Mouse (Mus musculus) frontal cortex, adult (tissue): ENCODE measurements around the gene Dlgap1.
A peak's percentile ranks its signal among the peaks of the same experiment; 100 is the strongest.

Experiments used
- ATAC-seq: cut with Nextera tagmentation; 2 replicates; pipeline ENCODE4 v1.9.2; 2017; ENCODE audit warnings: mild to moderate bottlenecking, moderate library complexity, mixed read lengths; ENCODE audit not compliant: low TSS enrichment

Dlgap1 gene

GRCm38 (mm10) chr17:70753444-70754032 lies 784.7 kb downstream of the Dlgap1 start:
- ATAC-seq: no peak

DNA sequence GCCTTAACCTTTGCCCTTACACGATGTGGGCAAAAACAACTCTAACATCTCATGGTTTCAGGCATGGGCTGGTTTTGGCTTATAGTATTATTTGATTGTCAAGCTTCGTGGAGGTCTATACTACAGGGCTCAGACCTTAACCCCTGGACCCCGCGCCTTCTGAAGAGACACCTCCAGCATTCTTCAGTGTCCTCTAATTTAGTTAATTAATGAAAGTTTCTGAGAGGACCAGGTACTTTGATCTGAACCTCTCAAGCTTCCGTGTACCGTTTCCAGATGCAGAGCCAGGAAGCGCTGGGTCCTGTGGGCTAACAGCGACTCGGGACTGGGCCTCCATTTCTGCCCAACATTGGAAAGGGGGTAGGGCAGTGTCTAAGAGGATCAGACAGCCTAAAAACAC lies 785.2 kb downstream of the Dlgap1 start:
- no peak for ATAC-seq

- ATAC-seq: no peak; the same call in 1 of the 2 replicates
Observed at GRCm38 (mm10) chr17:70754638-70755037, 785.8 kb downstream of the Dlgap1 start.

- peak; percentile 66 for ATAC-seq
Observed at GRCm38 (mm10) chr17:70755039-70755668, 786.3 kb downstream of the Dlgap1 start.

DNA sequence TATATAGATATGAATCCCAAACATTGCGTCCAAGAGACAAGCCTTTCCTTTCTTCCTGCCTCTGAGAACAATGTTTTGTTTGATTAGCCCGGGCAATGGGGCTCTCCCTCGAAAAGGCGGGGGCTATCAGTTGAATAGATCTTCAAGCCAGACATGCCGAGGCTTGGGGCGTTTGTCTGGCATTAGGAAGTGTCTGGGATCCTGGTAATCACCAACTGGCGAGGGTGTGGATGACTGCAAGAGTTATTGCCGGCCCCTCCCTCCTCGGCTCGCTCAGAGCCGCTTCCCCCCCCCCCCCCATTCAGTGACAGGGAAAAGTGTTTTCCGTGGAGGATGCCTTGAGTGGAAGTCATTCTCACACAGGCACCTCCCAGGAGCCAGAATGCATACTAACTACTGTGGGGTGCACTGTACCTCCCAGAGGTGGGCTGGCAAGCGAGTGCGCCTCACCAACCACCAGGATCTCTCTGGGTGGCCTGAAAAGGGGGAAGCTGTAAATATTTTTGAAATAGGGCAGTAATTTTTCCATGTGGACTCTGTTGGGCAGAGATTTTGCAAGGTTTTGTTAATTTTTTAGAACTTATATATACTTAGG lies 786.9 kb downstream of the Dlgap1 start:
- no peak for ATAC-seq

DNA sequence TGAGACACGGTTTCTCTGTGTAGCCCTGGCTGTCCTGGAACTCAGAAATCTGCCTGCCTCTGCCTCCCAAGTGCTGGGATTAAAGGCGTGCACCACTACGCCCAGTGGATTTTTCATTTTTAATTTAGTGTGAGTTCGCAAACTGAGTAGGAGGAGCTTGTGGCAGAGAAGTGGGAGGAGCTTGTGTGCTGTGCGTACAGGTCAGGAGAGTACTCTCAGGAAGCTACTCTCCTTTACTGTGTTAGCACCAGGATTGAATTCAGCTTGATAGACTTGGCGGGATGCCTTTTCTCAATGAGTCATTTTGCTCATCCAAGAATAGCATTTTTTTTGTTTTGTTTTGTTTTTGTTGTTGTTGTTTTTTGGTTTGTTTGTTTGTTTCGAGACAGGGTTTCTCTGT lies 793.1 kb downstream of the Dlgap1 start:
- ATAC-seq: no peak

DNA sequence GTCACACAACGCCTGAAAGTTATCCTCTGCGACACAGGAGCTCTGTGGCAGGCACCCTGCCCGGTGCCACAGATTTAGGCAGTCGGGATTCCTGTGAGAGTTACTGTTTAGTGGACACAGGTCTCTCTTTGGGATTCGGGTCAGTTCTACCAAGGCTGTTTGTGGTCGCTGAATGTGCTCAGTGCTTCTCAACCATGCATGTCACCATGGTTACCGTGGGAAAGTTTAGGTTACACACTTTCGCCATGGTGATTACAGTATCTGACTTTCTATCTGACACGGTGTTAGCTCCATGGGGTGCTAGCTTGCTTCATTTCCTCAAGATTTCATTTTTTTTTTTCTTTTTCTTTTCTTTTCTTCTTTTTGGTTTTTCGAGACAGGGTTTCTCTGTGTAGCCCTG lies 793.8 kb downstream of the Dlgap1 start:
- ATAC-seq: no peak

- ATAC-seq: no peak
Observed at GRCm38 (mm10) chr17:70765337-70765736, 796.5 kb downstream of the Dlgap1 start.

DNA sequence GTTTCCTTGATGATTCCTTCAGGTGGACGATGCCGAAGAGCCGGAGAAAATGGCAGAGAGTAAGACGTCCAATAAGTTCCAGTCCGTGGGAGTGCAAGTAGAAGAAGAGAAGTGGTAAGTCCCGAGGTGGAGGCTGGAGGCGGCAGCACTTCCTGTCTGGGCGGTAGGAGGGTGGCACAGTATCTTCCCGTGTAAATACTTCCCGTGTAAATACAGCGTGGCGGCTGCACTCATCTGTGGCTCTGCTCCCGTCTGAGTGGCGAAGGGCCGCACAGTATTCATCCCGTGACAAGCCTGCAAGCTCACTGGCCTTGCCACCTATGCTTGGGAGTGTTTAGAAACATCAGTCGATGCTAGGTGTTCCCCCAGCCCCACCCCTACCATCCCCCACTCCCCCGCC lies 797.1 kb downstream of the Dlgap1 start:
- ATAC-seq: no peak

GRCm38 (mm10) chr17:70772120-70772899 lies 803.4 kb downstream of the Dlgap1 start:
- no peak; the same call in 1 of the 2 replicates for ATAC-seq

DNA sequence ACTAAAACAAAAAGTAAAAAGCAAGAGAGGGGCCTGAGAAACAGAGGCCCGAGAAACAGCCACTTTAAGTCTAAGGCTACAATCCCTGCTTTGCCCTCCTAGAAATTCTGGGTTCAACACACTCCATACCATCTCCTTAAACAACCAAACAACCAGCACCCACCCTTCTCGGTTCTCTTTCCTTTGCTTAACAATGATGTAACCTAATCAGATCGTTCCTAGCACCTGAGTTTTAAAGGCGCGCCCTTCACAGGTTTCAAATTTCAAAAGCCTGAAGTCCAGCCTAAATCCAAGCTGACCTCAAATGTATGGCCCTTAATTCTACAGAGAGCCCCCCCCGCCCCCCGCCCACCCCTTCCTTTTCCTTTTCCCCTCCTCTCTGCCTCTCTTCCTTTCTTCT lies 810.9 kb downstream of the Dlgap1 start:
- ATAC-seq: no peak

DNA sequence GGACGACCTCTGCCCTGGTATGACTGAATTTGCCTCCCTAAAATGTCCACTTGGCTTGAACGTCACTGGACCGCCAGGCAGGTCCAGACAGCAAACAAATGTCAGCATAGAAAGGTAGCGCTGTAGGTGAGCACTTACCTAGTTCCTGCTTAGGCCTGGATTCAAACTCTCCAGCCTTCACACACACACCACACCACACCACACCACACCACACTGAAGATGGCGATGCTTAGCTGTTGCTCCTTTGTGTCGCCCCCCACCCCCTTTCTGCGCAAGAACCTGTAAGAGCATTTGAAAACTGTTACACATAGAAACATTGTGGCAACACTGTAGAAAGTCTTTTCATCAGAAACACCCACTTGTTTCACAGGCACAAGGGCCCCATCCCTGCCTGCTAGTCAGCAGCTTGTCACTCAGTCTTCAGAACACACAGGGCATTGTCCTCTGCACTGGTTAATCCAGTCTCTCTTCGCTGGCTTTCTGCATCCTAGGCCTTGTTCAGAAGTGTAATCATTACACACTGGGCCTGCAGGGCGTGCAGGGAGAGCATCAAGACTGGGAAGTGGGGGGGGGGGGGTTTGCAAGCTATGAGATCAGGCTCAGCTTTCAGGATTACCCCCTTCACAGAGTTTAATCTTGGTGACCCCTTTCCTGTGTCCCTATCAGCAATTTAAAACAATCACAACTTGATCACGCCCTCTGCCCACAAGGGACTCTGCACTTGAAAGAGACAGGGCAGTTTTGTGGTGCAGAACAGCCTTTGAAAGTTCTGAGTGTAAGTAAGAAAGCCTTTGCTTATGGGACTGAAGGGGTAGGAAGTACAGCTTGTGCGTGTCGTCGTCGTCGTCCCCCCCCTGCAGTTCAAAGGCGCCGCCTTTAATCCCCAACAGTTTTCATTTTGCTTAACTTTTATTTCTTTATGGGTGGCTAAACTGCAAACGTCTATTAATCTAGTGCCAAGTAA lies 812.1 kb downstream of the Dlgap1 start:
- 0 out of 2 replicates have a peak, but pooled peaks have one; percentile 28 for ATAC-seq

DNA sequence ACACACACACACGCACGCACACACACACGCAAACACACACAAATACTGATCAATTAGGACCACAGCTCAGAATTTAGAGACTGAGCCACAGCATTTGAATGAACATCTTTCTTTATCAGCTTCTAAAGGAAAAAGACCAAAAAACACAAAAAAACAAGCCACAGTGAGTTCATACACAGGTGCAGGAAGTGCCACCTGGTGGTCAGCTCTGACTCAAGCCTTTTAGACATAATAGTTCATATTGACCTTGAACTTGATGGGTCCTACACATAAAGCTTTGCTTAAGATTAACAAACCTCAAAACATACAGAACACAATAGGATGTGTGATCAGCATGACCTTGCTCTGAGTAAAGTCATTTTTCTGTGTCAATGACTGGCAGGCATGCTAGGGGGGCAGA lies 814.4 kb downstream of the Dlgap1 start:
- ATAC-seq: no peak

DNA sequence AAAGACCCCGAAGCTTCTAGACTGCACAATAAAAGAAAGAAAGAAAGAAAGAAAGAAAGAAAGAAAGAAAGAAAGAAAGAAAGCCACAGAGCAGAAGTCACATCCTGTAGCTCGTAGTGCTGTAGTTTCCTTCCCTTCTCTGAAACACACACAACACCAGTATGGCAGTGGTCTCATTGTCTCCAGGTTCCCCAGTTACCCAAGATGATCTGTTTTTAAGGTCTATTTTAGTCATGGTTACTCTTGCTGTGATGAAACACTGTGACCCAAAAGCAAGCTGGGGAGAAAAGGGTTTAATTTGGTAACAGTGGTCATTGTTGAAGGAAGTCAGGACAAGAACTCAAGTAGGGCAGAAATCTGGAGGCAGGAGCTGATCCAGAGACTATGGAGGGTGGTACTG lies 818.5 kb downstream of the Dlgap1 start:
- ATAC-seq: no peak

DNA sequence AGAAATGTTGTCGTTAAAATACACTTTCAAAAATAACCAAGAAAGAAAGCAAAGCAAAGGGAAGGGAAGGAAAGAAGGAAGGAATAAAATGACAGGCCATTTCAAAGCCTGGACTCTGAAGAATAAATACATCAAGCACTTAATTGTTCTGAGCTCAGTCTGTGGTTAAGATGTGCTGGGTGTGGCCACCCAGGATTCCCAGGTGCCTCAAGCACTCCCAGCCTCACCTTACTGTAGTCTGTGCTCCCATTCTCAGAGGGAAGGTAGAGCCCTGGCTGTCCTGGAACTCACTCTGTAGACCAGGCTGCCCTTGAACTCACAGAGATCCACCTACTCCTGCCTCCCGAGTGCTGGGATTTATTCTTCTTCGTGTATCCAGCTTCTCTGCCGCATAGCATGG lies 821.9 kb downstream of the Dlgap1 start:
- ATAC-seq: no peak

DNA sequence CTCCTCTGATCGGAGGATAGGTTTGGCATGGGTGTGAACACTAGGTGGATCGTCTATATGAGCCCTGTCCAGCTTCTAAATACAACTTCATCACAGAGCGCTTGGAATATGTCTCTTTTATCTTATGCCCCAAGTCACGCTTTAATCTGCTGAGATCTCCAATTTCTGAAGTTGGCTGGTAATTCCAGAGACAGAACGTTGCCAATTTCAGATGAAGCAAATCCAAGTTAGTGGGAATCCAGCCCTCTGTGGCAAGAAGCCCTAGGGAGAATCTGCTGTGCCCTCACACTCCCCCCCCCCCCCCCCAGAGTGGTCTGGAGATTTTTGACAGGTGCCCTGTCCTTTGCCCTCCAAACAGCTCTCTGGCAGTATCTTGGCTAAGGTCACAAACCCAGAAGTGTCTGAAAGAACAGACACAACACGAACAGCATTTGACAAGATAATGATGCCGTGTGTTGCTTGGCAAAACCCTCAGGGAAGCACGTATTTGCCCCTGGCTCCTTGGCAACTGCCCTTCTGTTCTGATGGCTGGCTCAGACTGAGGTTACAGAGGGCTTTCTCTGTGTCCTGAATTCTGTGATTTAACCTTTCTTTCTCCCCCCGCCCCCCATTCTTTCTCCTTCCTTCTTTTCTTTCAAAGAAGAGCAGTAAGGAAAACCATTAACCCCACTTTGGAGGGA lies 822.9 kb downstream of the Dlgap1 start:
- no peak for ATAC-seq

- peak; percentile 82 for ATAC-seq
Observed at GRCm38 (mm10) chr17:70794291-70794690, 825.4 kb downstream of the Dlgap1 start.

DNA sequence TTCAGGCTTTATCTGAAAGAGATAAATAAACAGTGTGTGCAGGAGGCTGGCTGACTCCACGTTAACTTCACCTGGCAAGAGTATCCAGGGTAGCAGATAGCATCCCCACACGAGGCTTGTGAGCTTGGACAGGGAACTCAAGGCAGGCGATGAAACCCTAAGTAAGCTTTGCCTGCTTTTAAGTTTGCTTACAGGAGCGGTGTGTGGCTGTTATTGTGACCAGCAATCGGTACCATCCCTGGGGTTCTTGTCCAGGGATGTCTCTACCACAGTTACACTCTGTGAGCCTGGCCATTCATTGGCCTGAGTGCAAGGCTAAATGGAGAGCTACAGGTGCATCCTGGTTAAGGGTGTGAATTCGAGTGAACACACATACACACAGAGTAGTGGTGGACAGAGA lies 825.8 kb downstream of the Dlgap1 start:
- ATAC-seq: peak; percentile 35; the same call in 1 of the 2 replicates

DNA sequence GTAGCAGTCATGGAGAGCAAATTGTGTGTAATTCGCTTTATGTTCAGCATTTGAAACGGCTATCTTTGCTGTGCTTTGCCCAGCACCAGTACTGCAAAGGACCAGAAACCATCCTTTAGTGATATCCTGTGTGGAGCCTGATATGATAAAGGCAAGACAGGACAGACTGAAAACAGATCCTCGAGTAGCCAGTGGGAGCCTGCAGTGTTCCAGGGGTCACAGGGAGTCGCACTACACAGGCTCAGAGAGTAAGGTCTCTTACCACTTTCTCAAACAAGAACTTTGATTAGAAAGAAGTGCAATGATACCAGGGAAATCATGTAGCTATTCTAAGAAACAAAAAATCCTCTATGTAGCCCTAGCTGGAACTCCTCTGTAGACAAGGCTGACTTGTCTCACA lies 826.3 kb downstream of the Dlgap1 start:
- no peak for ATAC-seq

DNA sequence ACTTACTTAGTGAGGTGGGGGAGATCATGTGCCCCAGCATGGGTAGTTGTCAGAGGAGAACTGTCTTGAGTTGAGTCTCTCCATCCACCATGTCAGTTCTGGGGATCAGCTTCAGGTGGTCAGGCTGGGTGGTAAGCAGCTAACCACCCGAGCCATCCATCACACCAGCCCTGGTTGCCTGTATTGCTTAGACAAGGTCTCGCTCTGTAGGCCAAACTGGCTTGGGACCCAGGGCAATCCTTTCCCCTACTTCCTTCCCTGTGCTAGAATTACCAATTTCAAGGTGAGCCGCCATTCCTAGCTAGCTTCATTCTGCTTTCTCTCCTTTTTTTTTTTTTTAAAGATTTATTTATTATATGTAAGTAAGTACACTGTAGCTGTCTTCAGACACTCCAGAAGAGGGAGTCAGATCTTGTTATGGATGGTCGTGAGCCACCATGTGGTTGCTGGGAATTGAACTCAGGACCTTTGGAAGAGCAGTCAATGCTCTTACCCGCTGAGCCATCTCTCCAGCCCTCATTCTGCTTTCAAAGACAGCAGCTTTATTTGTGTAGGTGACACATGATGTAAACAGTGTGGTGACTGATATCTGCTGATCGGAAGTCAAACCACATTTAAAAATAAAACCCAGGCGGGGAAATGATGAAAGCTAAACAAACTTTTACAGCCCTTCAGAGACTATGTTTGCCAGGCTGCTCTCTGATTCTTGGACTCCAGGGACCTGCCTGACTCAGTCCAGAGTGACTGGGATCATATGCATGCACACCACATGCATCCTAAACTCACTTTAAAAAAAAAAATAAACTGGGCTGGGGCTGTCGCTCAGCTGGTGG lies 828.3 kb downstream of the Dlgap1 start:
- ATAC-seq: no peak
